In the genomic region with DNA sequence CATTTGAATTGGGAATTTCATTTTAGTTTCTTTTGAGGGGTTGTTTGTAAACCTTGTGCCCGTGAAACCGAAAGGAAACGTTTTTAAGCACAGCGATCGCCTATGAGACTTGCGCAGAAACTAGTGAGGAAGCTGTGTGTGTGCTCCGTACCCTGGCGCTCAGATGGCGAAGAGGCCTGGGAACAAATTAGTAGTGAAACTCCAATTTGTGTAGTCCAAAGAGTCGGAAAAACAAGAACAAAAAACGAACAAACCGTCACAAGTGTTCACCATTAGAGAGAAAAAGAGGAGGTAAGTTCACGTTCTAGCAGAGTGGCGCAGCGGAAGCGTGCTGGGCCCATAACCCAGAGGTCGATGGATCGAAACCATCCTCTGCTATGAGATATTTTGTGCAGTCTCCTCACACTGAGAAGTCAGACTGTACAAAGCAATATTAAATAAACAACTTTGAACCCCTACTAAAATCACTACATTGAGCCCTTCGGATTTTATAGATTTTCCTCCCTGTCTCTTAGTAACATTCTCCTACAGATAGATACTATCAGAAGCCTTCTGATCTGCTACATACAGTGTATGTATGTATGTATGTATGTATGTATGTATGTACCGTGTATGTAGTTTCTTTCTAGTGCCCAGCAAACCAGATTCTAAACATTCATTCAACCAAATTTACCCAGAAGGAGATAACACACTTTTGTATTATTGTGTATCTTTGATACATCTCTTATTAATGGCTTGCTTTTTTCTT, we compare ENCODE assay signal across 8 mouse cellular contexts. TPM values are rescaled to one million over a fixed set of nuclear protein-coding genes. Genes with fewer than 3 reads are reported as not detected.
DNase-seq lines count a peak whose midpoint lies in the region; ATAC-seq and TF ChIP-seq lines count a peak whose summit lies in the region.

No protein-coding gene starts in this region.

- no peaks in the 10 kb centered on the region for H3K36me3 ChIP-seq in embryonic facial prominence, embryonic 11.5 days (replicated peaks; ENCODE audit: control insufficient read depth, insufficient read depth, low read depth, low read length)
- H3K36me3 ChIP-seq in midbrain, embryonic 11.5 days (ENCODE audit: control insufficient read depth, insufficient read depth, low read length) = no peaks in the 10 kb centered on the region
- H3K36me3 ChIP-seq in small intestine, adult 2 months (ENCODE audit: control insufficient read depth, insufficient read depth, low read length) = no peaks in the 10 kb centered on the region

- 0 out of 2 replicates have a peak overlapping the region, but pooled peaks have one; percentile 59 for H3K27ac ChIP-seq in embryonic facial prominence, embryonic 11.5 days (replicated peaks; ENCODE audit: low read depth, low read length)
- peak overlapping the region; percentile 80 for H3K27ac ChIP-seq in midbrain, embryonic 11.5 days (ENCODE audit: low read depth, low read length)
- H3K27ac ChIP-seq in small intestine, adult 2 months (ENCODE audit: insufficient read depth, low read depth, low read length) = peak overlapping the region; percentile 94

- WGBS in embryonic facial prominence, embryonic 11.5 days = 4% methylated on average over 20 of the region's 20 CpGs
- WGBS in midbrain, embryonic 11.5 days = 5% methylated on average over 20 of the region's 20 CpGs
- 3% methylated on average over 20 of the region's 20 CpGs for WGBS in small intestine, adult 2 months

- ATAC-seq in embryonic facial prominence, embryonic 11.5 days (replicated peaks; ENCODE audit: insufficient number of reproducible peaks, low FRiP score, low TSS enrichment, low read depth) = peak; percentile 92
- ATAC-seq in midbrain, embryonic 11.5 days (ENCODE audit: low FRiP score) = peak; percentile 91

- no peak for TF ChIP-seq POLR2A in small intestine, adult 2 months (IDR thresholded peaks at IDR 0.05; ENCODE audit: low read depth, low read length)

- DNase-seq in urinary bladder, adult 18-20 months (ENCODE audit: low spot score in 2 of 2) = peak; percentile 46 to 59
- no peak for DNase-seq in urinary bladder, postnatal 10 days (ENCODE audit: low spot score)
- peak; percentile 86 for DNase-seq in embryonic facial prominence, embryonic 11.5 days (ENCODE audit: low spot score)
- DNase-seq in heart, adult 11 months = peak; percentile 93
- DNase-seq in kidney, adult 11 months = peak; percentile 50
- DNase-seq in left cerebral cortex, postnatal 4 days = peak; percentile 60
- peak; percentile 98 for DNase-seq in midbrain, embryonic 11.5 days (ENCODE audit: low spot score, missing footprints)

- peak overlapping the region; percentile 33 for H3K4me2 ChIP-seq in embryonic facial prominence, embryonic 11.5 days (ENCODE audit: low read depth, low read length)
- H3K4me2 ChIP-seq in midbrain, embryonic 11.5 days = peak overlapping the region; percentile 47

- peaks cover 3% of the 10 kb centered on the region; the same call in 1 of the 2 replicates for H3K27me3 ChIP-seq in embryonic facial prominence, embryonic 11.5 days (ENCODE audit: control insufficient read depth, insufficient read depth, low read length)
- H3K27me3 ChIP-seq in midbrain, embryonic 11.5 days (ENCODE audit: control insufficient read depth, insufficient read depth, low read length) = peaks cover 3% of the 10 kb centered on the region; the same call in 1 of the 2 replicates
- H3K27me3 ChIP-seq in small intestine, adult 2 months (ENCODE audit: control insufficient read depth, insufficient read depth, low read length) = peaks cover 9% of the 10 kb centered on the region; the same call in 1 of the 2 replicates

- peak overlapping the region; percentile 55 for H3K4me3 ChIP-seq in embryonic facial prominence, embryonic 11.5 days (ENCODE audit: low read depth, low read length)
- H3K4me3 ChIP-seq in midbrain, embryonic 11.5 days (ENCODE audit: low read depth, low read length) = peak overlapping the region; percentile 59
- peak overlapping the region; percentile 70 for H3K4me3 ChIP-seq in small intestine, adult 2 months (ENCODE audit: low read depth, low read length)

- H3K9ac ChIP-seq in embryonic facial prominence, embryonic 11.5 days (replicated peaks; ENCODE audit: low read length) = peak overlapping the region; percentile 82
- peak overlapping the region; percentile 91 for H3K9ac ChIP-seq in midbrain, embryonic 11.5 days (ENCODE audit: low read length)

- intact Hi-C loops in left cerebral cortex, postnatal 4 days (cut with DNase I) = loop anchor here (2.0 to 5.0 kb wide), 2 partner anchors 33 to 52 kb away; no protein-coding TSS in a partner anchor

- no peaks in the 10 kb centered on the region for H3K9me3 ChIP-seq in embryonic facial prominence, embryonic 11.5 days (replicated peaks; ENCODE audit: control insufficient read depth, low read length)
- H3K9me3 ChIP-seq in midbrain, embryonic 11.5 days (ENCODE audit: control insufficient read depth, low read length) = no peaks in the 10 kb centered on the region

- no peak for TF ChIP-seq CTCF in small intestine, adult 2 months (IDR thresholded peaks at IDR 0.05; ENCODE audit: extremely low read depth, insufficient read length, insufficient replicate concordance, low read depth, low read length)

- no peaks in the 10 kb centered on the region for H3K4me1 ChIP-seq in embryonic facial prominence, embryonic 11.5 days (ENCODE audit: control insufficient read depth, insufficient read depth, low read length)
- H3K4me1 ChIP-seq in midbrain, embryonic 11.5 days (ENCODE audit: control insufficient read depth, insufficient read depth, low read length) = no peaks in the 10 kb centered on the region
- H3K4me1 ChIP-seq in small intestine, adult 2 months (ENCODE audit: control insufficient read depth, insufficient read depth, insufficient read length, low read length) = no peaks in the 10 kb centered on the region; the same call in 1 of the 2 replicates

RNA-seq across cellular contexts. Expression of gene Pom121l2, which starts 6.1 kb away (rescaled TPM):
- 0.24 TPM in 1 of 2 replicates, not detected in the other for polyA plus RNA-seq in embryonic facial prominence, embryonic 11.5 days (2014; fragmentation: Nextera tagmentation; extraction: Ambion mirVana)
- total RNA-seq in left cerebral cortex, postnatal 4 days (2021) = under 1 TPM in 1 of 2 experiments, not detected in 1; 0.12 TPM
- not detected in 2 replicates for polyA plus RNA-seq in midbrain, embryonic 11.5 days (2014; fragmentation: Nextera tagmentation; extraction: Ambion mirVana)
- not detected in 2 replicates for polyA plus RNA-seq in small intestine, adult 2 months (2012; rRNA removed)

RNA-seq across cellular contexts. Expression of gene Zfp184, which starts 30.0 kb away (rescaled TPM):
- polyA plus RNA-seq in embryonic facial prominence, embryonic 11.5 days (2014; fragmentation: Nextera tagmentation; extraction: Ambion mirVana) = 28.2 and 30.4 TPM in 2 replicates
- 10 to 100 TPM; 12.1 to 14.0 TPM for total RNA-seq in left cerebral cortex, postnatal 4 days (2021)
- polyA plus RNA-seq in midbrain, embryonic 11.5 days (2014; fragmentation: Nextera tagmentation; extraction: Ambion mirVana) = 26.7 and 27.9 TPM in 2 replicates
- polyA plus RNA-seq in small intestine, adult 2 months (2012; rRNA removed) = 0.13 and 0.23 TPM in 2 replicates

RNA-seq across cellular contexts. Expression of gene Prss16, which starts 34.6 kb away (rescaled TPM):
- 0.25 and 0.50 TPM in 2 replicates for polyA plus RNA-seq in embryonic facial prominence, embryonic 11.5 days (2014; fragmentation: Nextera tagmentation; extraction: Ambion mirVana)
- total RNA-seq in left cerebral cortex, postnatal 4 days (2021) = not detected
- 0.10 and 0.37 TPM in 2 replicates for polyA plus RNA-seq in midbrain, embryonic 11.5 days (2014; fragmentation: Nextera tagmentation; extraction: Ambion mirVana)
- 1.2 and 2.0 TPM in 2 replicates for polyA plus RNA-seq in small intestine, adult 2 months (2012; rRNA removed)

Comparison
In these comparisons a context has a peak if more than half of its experiments do, and no peak if none do; other contexts are left out.
1. RNA of gene Zfp184, which starts 30.0 kb away (polyA plus RNA-seq): 28.2 to 30.4 TPM in embryonic facial prominence, embryonic 11.5 days and 26.7 to 27.9 TPM in midbrain, embryonic 11.5 days; 0.13 to 0.23 TPM in small intestine, adult 2 months; every median in the first group is over 10 times any median in the second.
2. Peak in every context shown above with its lines, with median percentiles within 50 percentile points of each other: H3K27ac ChIP-seq and H3K4me3 ChIP-seq.